Mouse (Mus musculus) naive thymus-derived CD4-positive, alpha-beta T cell, adult 2 months (primary cell): ENCODE measurements around the gene Cideb.
A peak's percentile ranks its signal among the peaks of the same experiment; 100 is the strongest.

Experiments used
- DNase-seq: peaks from one replicate; pipeline ENCODE4 v3.0.0-alpha.2; 2011; ENCODE audit warnings: low read depth

Gene Cideb

GRCm38 (mm10) chr14:55758363-55758784 is at the start of gene Cideb:
Gene Cideb (minus strand): TSS chr14:55758458.
- peak; percentile 59 for DNase-seq

- no peak for DNase-seq
These were observed 37.3 kb upstream of the Cideb start for GRCm38 (mm10) chr14:55795380-55796163.

DNA sequence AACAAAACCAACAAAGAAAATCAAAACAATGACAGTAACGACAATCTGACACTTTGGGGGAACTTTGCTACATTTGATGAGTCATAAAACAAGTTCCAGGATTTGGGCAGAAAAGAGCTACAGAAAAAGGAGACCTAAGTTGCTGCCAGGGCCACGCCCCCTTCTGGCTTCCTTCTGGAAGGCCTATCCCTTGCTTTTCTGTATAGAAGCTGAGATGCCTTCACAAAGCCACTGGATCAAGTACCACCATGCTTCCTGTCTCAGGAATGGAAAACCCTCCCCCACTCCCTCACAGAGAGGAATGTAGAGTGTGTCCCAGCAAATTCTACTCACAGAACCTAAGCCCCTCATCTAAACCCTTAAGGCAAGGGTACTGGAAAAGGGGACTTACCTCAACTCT is 35.7 kb upstream of the Cideb start:
- no peak for DNase-seq

- no peak for DNase-seq
These were observed 35.2 kb upstream of the Cideb start for GRCm38 (mm10) chr14:55793461-55793860.

DNA sequence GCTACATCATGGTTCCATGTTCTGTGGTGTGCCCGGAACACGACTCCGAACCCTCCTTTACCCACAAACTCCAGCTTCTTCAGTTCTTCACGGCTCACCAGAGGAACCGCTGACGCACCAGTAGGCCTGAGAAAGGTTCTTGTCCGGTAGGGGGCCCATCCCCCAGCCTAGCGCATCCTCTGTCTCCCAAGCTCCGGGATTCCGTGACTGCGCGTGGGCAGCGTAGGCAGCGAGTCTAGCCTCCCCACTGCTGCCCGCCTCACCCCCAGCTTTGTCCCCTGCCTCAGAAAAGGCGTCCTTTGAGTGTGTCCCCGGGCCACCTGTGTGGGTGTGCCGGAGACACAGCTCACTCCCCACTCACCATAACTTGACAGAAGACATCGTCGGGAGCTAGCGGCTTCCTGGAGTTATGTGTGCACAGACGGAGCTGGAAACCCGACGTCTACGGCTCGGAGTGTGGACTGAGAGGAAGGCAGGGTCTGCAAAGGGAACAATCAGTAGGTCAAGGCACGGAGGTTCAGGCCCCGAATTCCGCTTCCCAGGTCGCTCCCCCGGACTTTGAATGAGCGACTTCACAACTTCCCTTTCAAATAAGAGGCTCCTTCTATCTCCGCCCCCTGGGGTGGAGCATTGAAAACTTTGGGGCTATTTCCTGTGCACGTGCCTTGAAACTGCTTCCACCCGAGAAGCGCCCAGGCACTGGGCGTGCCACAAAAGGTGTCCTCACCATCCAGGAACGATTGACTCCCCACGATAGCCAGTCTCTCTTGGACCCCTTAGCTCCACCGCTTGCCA is 30.2 kb upstream of the Cideb start, which contains the start of gene Ripk3:
Gene Ripk3, minus strand, starts transcription at position 610 of the 795 bp plus-strand sequence.
- peak; percentile 82 for DNase-seq

DNA sequence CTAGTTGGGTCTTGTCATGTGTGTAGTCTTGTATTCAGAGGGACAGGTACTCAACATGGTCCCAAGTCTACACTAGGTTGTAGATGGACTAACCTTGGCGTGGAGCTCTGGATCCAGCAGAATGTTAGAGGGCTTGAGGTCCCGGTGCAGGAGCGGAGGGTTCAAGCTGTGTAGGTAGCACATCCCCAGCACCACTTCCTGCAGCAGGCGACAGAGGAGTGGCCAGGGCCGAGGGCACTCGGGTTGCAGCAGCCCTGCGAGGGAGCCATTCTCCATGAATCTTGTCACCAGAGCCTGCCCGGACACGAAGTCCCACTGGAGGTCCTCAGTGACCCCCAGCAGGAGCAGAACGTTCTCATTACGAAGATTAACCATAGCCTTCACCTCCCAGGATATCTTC is 29.5 kb upstream of the Cideb start:
- peak; percentile 16 for DNase-seq

GRCm38 (mm10) chr14:55785195-55785594 is 26.9 kb upstream of the Cideb start:
- no peak for DNase-seq

GRCm38 (mm10) chr14:55783958-55784235 is 25.6 kb upstream of the Cideb start, which contains the start of gene Adcy4:
Gene Adcy4 (minus strand): TSS chr14:55784095.
- DNase-seq = no peak

DNA sequence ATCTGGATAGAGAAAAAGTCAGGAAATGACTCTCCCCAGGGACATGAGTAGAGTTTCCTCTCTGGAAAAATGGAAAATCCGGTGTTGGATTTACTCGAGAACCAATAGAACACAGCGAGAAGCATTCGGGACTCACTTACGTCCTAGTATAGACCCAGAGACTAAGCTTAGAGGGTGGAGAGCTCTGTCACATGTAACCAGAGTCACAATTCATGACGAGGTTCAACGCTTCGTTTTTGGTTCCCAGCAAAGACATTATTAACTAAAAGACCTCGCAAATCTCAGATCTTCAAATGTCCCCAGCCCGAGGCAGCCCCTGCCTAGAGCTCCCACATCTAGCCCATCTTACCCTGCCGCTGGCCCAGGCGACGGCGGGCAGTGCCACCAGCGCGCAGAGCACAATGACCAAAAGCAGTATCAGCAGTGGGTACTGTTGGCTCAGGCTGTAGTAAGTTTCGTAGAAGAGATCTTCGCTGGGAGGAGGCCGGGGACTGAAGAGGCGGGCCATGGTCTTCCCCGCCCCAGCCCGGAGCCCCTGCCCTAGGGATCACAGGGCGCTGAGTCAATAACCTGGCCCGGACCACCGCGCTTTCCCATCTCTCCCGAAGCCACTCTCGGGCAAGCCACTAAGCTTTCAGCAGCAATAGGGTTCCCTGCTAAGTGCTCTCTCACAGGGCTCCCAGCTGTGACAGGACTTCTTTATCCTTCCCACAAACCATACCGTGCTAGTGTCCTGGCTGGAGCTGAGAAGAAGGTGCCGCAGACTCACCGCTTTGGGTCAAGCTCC is 25.1 kb upstream of the Cideb start:
- no peak for DNase-seq

GRCm38 (mm10) chr14:55782361-55782960 is 24.2 kb upstream of the Cideb start:
- DNase-seq = no peak

GRCm38 (mm10) chr14:55781310-55781709 is 23.1 kb upstream of the Cideb start:
- DNase-seq = peak; percentile 83

- DNase-seq = no peak
These were observed 22.5 kb upstream of the Cideb start for GRCm38 (mm10) chr14:55780736-55781135.

DNA sequence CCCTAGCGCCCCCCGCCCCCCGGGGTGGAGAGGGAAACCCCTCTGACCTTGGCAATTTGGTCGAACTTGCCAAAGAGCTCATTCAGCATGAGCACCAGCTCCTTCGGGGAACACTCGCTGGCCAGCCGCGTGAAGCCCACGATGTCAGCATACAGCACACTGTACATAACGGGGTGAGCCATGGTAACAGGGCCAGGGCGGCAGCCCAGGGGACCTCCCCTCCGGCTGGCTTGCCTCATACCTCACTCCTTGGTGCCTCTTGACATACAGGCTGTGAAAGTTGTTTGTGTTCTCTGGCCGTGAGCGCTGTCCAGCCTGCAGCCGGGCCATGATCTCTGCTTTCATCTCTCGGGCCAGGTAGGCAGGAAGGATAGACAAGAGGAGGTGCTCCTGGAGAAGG is 21.4 kb upstream of the Cideb start:
- DNase-seq = no peak

DNA sequence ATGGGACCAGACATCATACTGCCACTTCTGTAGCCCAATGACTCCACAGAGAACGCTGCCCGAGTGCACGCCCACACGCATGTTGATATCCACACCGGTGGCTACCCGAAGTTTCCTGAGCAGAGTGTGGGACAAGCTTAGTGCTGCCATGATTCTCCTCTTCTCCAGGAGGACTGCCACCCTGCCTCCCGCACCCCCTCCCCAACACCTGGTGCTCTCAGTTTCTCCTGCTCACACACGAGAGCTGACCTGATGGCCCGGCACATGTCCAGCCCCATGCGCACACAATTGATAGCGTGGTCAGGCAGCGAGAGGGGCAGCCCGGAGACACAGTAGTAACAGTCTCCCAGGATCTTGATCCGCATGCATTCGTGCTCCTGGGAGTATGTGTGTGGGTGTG is 20.4 kb upstream of the Cideb start:
- DNase-seq = no peak

GRCm38 (mm10) chr14:55777806-55778205 is 19.5 kb upstream of the Cideb start:
- no peak for DNase-seq

- no peak for DNase-seq
These were observed 18.9 kb upstream of the Cideb start for GRCm38 (mm10) chr14:55777176-55777575.

GRCm38 (mm10) chr14:55776711-55777110 is 18.5 kb upstream of the Cideb start:
- DNase-seq = no peak

- DNase-seq = no peak
These were observed 10.9 kb upstream of the Cideb start for GRCm38 (mm10) chr14:55769087-55769703.

DNA sequence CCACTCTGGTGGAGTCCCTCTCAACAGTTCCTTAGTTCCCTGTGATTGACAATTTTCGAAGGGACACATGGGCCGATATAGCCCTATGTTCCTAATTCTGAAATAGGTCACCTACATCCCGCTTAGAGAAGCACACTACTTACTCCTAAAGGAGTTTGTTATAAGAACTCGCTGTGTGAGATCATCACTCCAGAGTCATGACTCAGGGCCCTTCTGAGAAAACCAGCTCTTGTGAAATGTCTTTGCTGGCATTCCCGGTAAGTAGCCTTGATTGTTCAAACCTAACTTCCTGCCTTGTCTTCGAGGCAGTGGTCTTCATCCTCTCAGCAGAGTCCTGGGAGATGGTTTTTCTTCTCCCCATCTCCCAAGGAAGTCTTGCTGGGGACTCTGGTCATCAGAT is 10.3 kb upstream of the Cideb start:
- no peak for DNase-seq

DNA sequence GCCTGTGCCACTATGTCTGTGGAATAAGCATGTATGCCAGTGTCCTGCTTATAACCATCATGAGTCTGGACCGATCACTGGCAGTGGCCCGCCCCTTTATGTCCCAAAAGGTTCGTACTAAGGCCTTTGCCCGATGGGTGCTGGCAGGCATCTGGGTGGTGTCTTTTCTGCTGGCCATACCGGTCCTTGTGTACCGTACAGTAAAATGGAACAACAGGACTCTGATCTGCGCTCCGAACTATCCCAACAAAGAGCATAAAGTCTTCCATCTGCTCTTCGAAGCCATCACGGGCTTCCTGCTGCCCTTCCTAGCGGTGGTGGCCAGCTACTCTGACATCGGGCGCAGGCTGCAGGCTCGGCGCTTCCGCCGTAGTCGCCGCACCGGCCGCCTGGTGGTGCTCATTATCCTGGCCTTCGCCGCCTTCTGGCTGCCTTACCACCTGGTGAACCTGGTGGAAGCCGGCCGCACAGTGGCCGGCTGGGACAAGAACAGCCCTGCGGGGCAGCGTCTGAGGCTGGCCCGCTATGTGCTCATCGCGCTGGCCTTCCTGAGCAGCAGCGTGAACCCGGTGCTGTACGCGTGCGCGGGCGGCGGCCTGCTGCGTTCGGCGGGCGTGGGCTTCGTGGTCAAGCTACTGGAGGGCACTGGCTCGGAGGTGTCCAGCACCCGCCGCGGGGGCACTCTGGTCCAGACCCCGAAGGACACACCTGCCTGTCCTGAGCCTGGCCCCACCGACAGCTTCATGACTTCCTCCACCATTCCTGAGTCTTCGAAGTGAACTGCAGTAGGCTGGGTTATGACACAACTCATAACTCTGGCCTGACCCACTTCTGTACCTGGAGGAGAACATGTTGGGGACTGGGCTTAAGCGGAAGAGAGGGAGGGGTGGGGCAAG is 9.5 kb upstream of the Cideb start:
- no peak for DNase-seq

DNA sequence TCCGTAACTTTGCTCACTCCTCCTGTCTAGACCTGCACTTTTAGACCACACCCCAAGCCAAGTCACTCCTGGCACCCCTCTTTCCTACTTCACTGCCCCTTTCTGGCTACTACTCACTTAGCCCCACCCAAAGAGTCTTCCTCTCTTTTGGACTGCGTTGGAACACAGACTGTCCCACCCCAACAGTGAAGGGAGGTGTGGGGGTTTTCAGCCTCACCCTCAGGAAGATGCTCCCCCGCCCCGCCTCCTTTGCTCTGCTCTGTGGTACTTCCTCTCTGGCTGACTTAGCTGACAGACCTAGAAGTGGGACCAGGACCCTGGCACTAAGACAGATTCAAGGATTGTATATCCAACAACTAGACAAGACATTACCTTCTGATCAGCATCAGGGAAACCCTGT is 7.4 kb upstream of the Cideb start, which contains the start of gene Ltb4r1:
Gene Ltb4r1, plus strand, starts transcription at position 267 of the 400 bp plus-strand sequence.
- no peak for DNase-seq
